Mouse (Mus musculus) liver, postnatal 0 days (tissue): Measurements from ENCODE around the gene Polr1e. TPM values are rescaled to one million over a fixed set of nuclear protein-coding genes. Genes with fewer than 3 reads are reported as not detected.

Source experiments
- ATAC-seq: fragments of 200-750 bp; cut with Nextera tagmentation; 2 replicates; pipeline ENCODE4 v1.8.0; 2017; ENCODE audit warnings: mild to moderate bottlenecking, moderate library complexity
- DNase-seq: peaks from one replicate; pipeline ENCODE4 v3.0.0-alpha.2; 2016
- H3K27ac ChIP-seq: fragments of 300-500 bp; sonication (generic); 2 replicates; pipeline ENCODE4 v1.5.1; 2014; ENCODE audit warnings: antibody characterized with exemption, moderate library complexity, mild to moderate bottlenecking, low read depth
- H3K27me3 ChIP-seq: fragments of 300-500 bp; sonication (generic); 2 replicates; pipeline ENCODE4 v1.6.1; 2014; ENCODE audit warnings: low read length, control low read depth, mixed read lengths; ENCODE audit not compliant: insufficient read depth
- H3K36me3 ChIP-seq: fragments of 300-500 bp; sonication (generic); replicated peaks from 2 replicates; pipeline ENCODE4 v1.6.1; 2014; ENCODE audit warnings: mild to moderate bottlenecking, control low read depth, low read length, moderate library complexity, mixed read lengths; ENCODE audit not compliant: insufficient read depth
- H3K4me1 ChIP-seq: fragments of 300-500 bp; sonication (generic); 2 replicates; pipeline ENCODE4 v1.6.1; 2014; ENCODE audit warnings: antibody characterized with exemption, mild to moderate bottlenecking, control low read depth; ENCODE audit not compliant: insufficient read depth
- H3K4me2 ChIP-seq: fragments of 300-500 bp; sonication (generic); 2 replicates; pipeline ENCODE4 v1.6.1; 2014; ENCODE audit warnings: low read depth, mild to moderate bottlenecking, low read length, moderate library complexity, mixed read lengths
- H3K4me3 ChIP-seq: fragments of 300-500 bp; sonication (generic); 2 replicates; pipeline ENCODE4 v1.5.1; 2014; ENCODE audit warnings: low read depth, low read length
- H3K9ac ChIP-seq: fragments of 300-500 bp; sonication (generic); replicated peaks from 2 replicates; pipeline ENCODE4 v1.6.1; 2014; ENCODE audit warnings: mild to moderate bottlenecking, moderate library complexity
- H3K9me3 ChIP-seq: fragments of 300-500 bp; sonication (generic); 2 replicates; pipeline ENCODE4 v1.6.1; 2016; ENCODE audit warnings: mild to moderate bottlenecking, control low read depth, low read length, mixed read lengths
- CTCF ChIP-seq: sonication (generic); IDR thresholded peaks from 2 replicates; pipeline ENCODE4 v1.5.1; 2016; ENCODE audit warnings: antibody characterized with exemption, low read depth
- EP300 ChIP-seq: IDR thresholded peaks from 2 replicates; pipeline ENCODE4 v1.6.1; 2016; ENCODE audit warnings: antibody characterized with exemption, low read depth, mild to moderate bottlenecking
- WGBS: fragments of 180-500 bp; shearing (Covaris S2); extraction: QIAGEN DNeasy Blood & Tissue Kit; methylation state at CpG from one replicate; pipeline ENCODE4 v1.1.7; 2014; ENCODE audit not compliant: insufficient replicate concordance; 5-methylcytosine and 5-hydroxymethylcytosine counted together
- polyA plus RNA-seq: library from polyadenylated mRNA; unstranded; fragments of >200 nt; fragmentation: Nextera tagmentation; extraction: Ambion mirVana; gene quantifications from 2 replicates; pipeline ENCODE4 v1.2.1, GENCODE M21; 2015

Gene Polr1e
- polyA plus RNA-seq, 1 experiment from 2014 or later, result 11.0 TPM

GRCm38 (mm10) chr4:45012105-45012975, 6.0 kb upstream of the Polr1e start, which contains the start of gene Zbtb5:
Gene Zbtb5 (minus strand): TSS chr4:45012412.
- H3K4me1 ChIP-seq, result peaks cover 22% of the 10 kb centered on the region
- TF ChIP-seq EP300, result no peak; the same call in 1 of the 2 replicates
- TF ChIP-seq CTCF, result no peak
- peak; percentile 95 for ATAC-seq
- no peaks in the 10 kb centered on the region for H3K36me3 ChIP-seq
- WGBS, result 2% methylated on average over 51 of the region's 63 CpGs
- H3K4me3 ChIP-seq, result peak within 1 kb of the TSS; percentile 84
- H3K27ac ChIP-seq, result peak within 1 kb of the TSS; percentile 100
- no peaks in the 10 kb centered on the region for H3K9me3 ChIP-seq
- peak; percentile 99 for DNase-seq
- H3K27me3 ChIP-seq, result no peaks in the 10 kb centered on the region
- peak within 1 kb of the TSS; percentile 87 for H3K9ac ChIP-seq
- H3K4me2 ChIP-seq, result peak within 1 kb of the TSS; percentile 95

GRCm38 (mm10) chr4:45013031-45013431, 5.4 kb upstream of the Polr1e start:
- ATAC-seq, result no peak
- Histone ChIP-seq H3K36me3 (no peaks in the 10 kb centered on the region), H3K9ac (peak overlapping the region; percentile 86), H3K9me3 (no peaks in the 10 kb centered on the region), H3K4me3 (peak overlapping the region; percentile 84), H3K4me2 (peak overlapping the region; percentile 82), H3K27ac (peak overlapping the region; percentile 100), H3K4me1 (peaks cover 25% of the 10 kb centered on the region), H3K27me3 (no peaks in the 10 kb centered on the region)
- TF ChIP-seq EP300, result peak; percentile 13; the same call in 1 of the 2 replicates
- no peak for TF ChIP-seq CTCF
- DNase-seq, result no peak
- under 1% methylated on average over 13 of the region's 13 CpGs for WGBS

- WGBS, result 3% methylated on average over 2 of the region's 2 CpGs
- ATAC-seq (no peak), DNase-seq (peak; percentile 19)
- H3K4me2 ChIP-seq, result peak overlapping the region; percentile 82
- peak overlapping the region; percentile 100 for H3K27ac ChIP-seq
- H3K9ac ChIP-seq, result peak overlapping the region; percentile 86
- TF ChIP-seq EP300, result 0 out of 2 replicates have a peak, but pooled peaks have one; percentile 9
- no peak for TF ChIP-seq CTCF
- peak overlapping the region; percentile 84 for H3K4me3 ChIP-seq
- H3K36me3 ChIP-seq, result no peaks in the 10 kb centered on the region
- H3K9me3 ChIP-seq, result no peaks in the 10 kb centered on the region
- H3K27me3 ChIP-seq, result no peaks in the 10 kb centered on the region
- H3K4me1 ChIP-seq, result peaks cover 28% of the 10 kb centered on the region
These were observed 4.8 kb upstream of the Polr1e start for GRCm38 (mm10) chr4:45013537-45013936.

GRCm38 (mm10) chr4:45015615-45016014, 2.8 kb upstream of the Polr1e start:
- Histone ChIP-seq H3K9me3 (no peaks in the 10 kb centered on the region), H3K27ac (no peak overlapping the region), H3K27me3 (no peaks in the 10 kb centered on the region), H3K9ac (no peak overlapping the region), H3K4me1 (peaks cover 26% of the 10 kb centered on the region), H3K4me2 (no peak overlapping the region), H3K4me3 (no peak overlapping the region), H3K36me3 (no peaks in the 10 kb centered on the region)
- no peak for TF ChIP-seq EP300
- peak; percentile 80 for TF ChIP-seq CTCF
- ATAC-seq (no peak), DNase-seq (peak; percentile 53)
- WGBS, result 13% methylated on average over 3 of the region's 3 CpGs

GRCm38 (mm10) chr4:45019009-45019408, 626 bp downstream of the Polr1e start:
- TF ChIP-seq CTCF (no peak), EP300 (no peak)
- Histone ChIP-seq H3K4me2 (peak overlapping the region; percentile 88), H3K9me3 (no peaks in the 10 kb centered on the region), H3K27ac (no peak overlapping the region), H3K9ac (peak overlapping the region; percentile 65), H3K4me3 (peak overlapping the region; percentile 84), H3K36me3 (peaks cover 2% of the 10 kb centered on the region; the same call in 1 of the 2 replicates), H3K4me1 (peaks cover 14% of the 10 kb centered on the region), H3K27me3 (no peaks in the 10 kb centered on the region)
- WGBS, result 3% methylated on average over 14 of the region's 14 CpGs
- peak; percentile 24; the same call in 1 of the 2 replicates for ATAC-seq
- DNase-seq, result no peak

GRCm38 (mm10) chr4:45026459-45026858, 8.1 kb downstream of the Polr1e start:
- H3K27ac ChIP-seq, result no peak overlapping the region
- ATAC-seq (no peak), DNase-seq (no peak)
- no peak overlapping the region for H3K4me2 ChIP-seq
- H3K4me3 ChIP-seq, result no peak overlapping the region
- no peak overlapping the region for H3K9ac ChIP-seq
- 85% methylated on average over 4 of the region's 4 CpGs for WGBS
- H3K9me3 ChIP-seq, result no peaks in the 10 kb centered on the region
- TF ChIP-seq CTCF (no peak), EP300 (no peak)
- H3K36me3 ChIP-seq, result peaks cover 17% of the 10 kb centered on the region
- no peaks in the 10 kb centered on the region for H3K4me1 ChIP-seq
- H3K27me3 ChIP-seq, result no peaks in the 10 kb centered on the region
